Mouse (Mus musculus) erythroblast, adult 5-6 weeks (primary cell): ENCODE data around the gene Derl3. TPM values are rescaled to one million over a fixed set of nuclear protein-coding genes. Genes with fewer than 3 reads are reported as not detected.

Experiments
- ATAC-seq: replicated peaks from 2 replicates; pipeline ENCODE4 v1.8.0; 2016; ENCODE audit warnings: moderate number of reproducible peaks, mild to moderate bottlenecking, moderate TSS enrichment, inconsistent platforms; ENCODE audit not compliant: poor library complexity, low FRiP score, severe bottlenecking
- total RNA-seq, 2 experiments: library from RNA; stranded (forward) in 1 of 2; stranded (reverse) in 1 of 2; fragments of 150-400 nt in 1 of 2; fragments of 200-764, 138-1000 nt in 1 of 2; gene quantifications; 2 replicates each; pipeline versions ENCODE4 v1.2.3 to v1.2.4; 2015 to 2017; ENCODE audit warnings: low replicate concordance in 2 of 2

Derl3 gene
- total RNA-seq, 2 experiments from 2014 or later, result not detected

GRCm38 (mm10) chr10:75937851-75938643 is 44.8 kb downstream of the Derl3 start:
- peak; percentile 56 for ATAC-seq

- peak; percentile 82 for ATAC-seq
Observed at GRCm38 (mm10) chr10:75939481-75940234, 46.4 kb downstream of the Derl3 start.

- ATAC-seq, result no peak
Observed at GRCm38 (mm10) chr10:75940520-75940919, 47.3 kb downstream of the Derl3 start, which contains the start of gene Gm867. Gene Gm867, minus strand, starts transcription at chr10:75940672.

- no peak for ATAC-seq
Observed at GRCm38 (mm10) chr10:75941042-75941824, 48.0 kb downstream of the Derl3 start.

GRCm38 (mm10) chr10:75942736-75943477 is 49.7 kb downstream of the Derl3 start, which contains the start of gene Vpreb3:
Gene Vpreb3, plus strand, starts transcription at chr10:75943057.
- ATAC-seq, result no peak

GRCm38 (mm10) chr10:75944066-75944772 is 51.0 kb downstream of the Derl3 start:
- no peak for ATAC-seq

GRCm38 (mm10) chr10:75945213-75945612 is 52.0 kb downstream of the Derl3 start:
- no peak for ATAC-seq

Other genes starting within 250 kb of the Derl3 start
- 1.7 and 5.2 TPM in 2 replicates for gene Susd2, start 249.4 kb upstream of the Derl3 start, total RNA-seq (2015; ENCODE audit: low replicate concordance)
- 3.8 and 4.0 TPM in 2 replicates for gene Susd2, start 249.4 kb upstream of the Derl3 start, total RNA-seq (2017; ENCODE audit: low replicate concordance)
- 133 and 187 TPM in 2 replicates for gene Cabin1, start 129.1 kb upstream of the Derl3 start, total RNA-seq (2015; ENCODE audit: low replicate concordance)
- 246 and 264 TPM in 2 replicates for gene Cabin1, start 129.1 kb upstream of the Derl3 start, total RNA-seq (2017; ENCODE audit: low replicate concordance)
- gene Ddt, start 120.0 kb upstream of the Derl3 start, total RNA-seq (2015; ENCODE audit: low replicate concordance), result 5.4 TPM in 1 of 2 replicates, not detected in the other
- 4.6 and 5.0 TPM in 2 replicates for gene Ddt, start 120.0 kb upstream of the Derl3 start, total RNA-seq (2017; ENCODE audit: low replicate concordance)
- not detected in 2 replicates for gene Gm20441, start 112.5 kb upstream of the Derl3 start, total RNA-seq (2015; ENCODE audit: low replicate concordance)
- gene Gm20441, start 112.5 kb upstream of the Derl3 start, total RNA-seq (2017; ENCODE audit: low replicate concordance), result not detected in 2 replicates
- 0.42 TPM in 1 of 2 replicates, not detected in the other for gene Gstt3, start 112.0 kb upstream of the Derl3 start, total RNA-seq (2015; ENCODE audit: low replicate concordance)
- gene Gstt3, start 112.0 kb upstream of the Derl3 start, total RNA-seq (2017; ENCODE audit: low replicate concordance), result 0.51 TPM in 1 of 2 replicates, not detected in the other
- 6.3 and 24.0 TPM in 2 replicates for gene Gstt1, start 94.8 kb upstream of the Derl3 start, total RNA-seq (2015; ENCODE audit: low replicate concordance)
- 4.1 and 6.8 TPM in 2 replicates for gene Gstt1, start 94.8 kb upstream of the Derl3 start, total RNA-seq (2017; ENCODE audit: low replicate concordance)
- gene Gstt4, start 70.9 kb upstream of the Derl3 start, total RNA-seq (2015; ENCODE audit: low replicate concordance), result not detected in 2 replicates
- gene Gstt4, start 70.9 kb upstream of the Derl3 start, total RNA-seq (2017; ENCODE audit: low replicate concordance), result 0.84 TPM in 1 of 2 replicates, not detected in the other
- gene Gstt2, start 56.0 kb upstream of the Derl3 start, total RNA-seq (2015; ENCODE audit: low replicate concordance), result 7.9 and 8.8 TPM in 2 replicates
- gene Gstt2, start 56.0 kb upstream of the Derl3 start, total RNA-seq (2017; ENCODE audit: low replicate concordance), result 2.4 and 11.0 TPM in 2 replicates
- 47.2 and 79.7 TPM in 2 replicates for gene Mif, start 33.2 kb upstream of the Derl3 start, total RNA-seq (2015; ENCODE audit: low replicate concordance)
- gene Mif, start 33.2 kb upstream of the Derl3 start, total RNA-seq (2017; ENCODE audit: low replicate concordance), result 48.1 and 65.8 TPM in 2 replicates
- gene Smarcb1, start 28.2 kb downstream of the Derl3 start, total RNA-seq (2015; ENCODE audit: low replicate concordance), result 9.4 and 16.9 TPM in 2 replicates
- 15.7 and 16.7 TPM in 2 replicates for gene Smarcb1, start 28.2 kb downstream of the Derl3 start, total RNA-seq (2017; ENCODE audit: low replicate concordance)
- 33.2 and 46.5 TPM in 2 replicates for gene Chchd10, start 39.7 kb downstream of the Derl3 start, total RNA-seq (2015; ENCODE audit: low replicate concordance)
- 27.2 and 33.2 TPM in 2 replicates for gene Chchd10, start 39.7 kb downstream of the Derl3 start, total RNA-seq (2017; ENCODE audit: low replicate concordance)
- gene Mmp11, start 43.1 kb downstream of the Derl3 start, total RNA-seq (2015; ENCODE audit: low replicate concordance), result not detected in 2 replicates
- 1.1 TPM in 1 of 2 replicates, not detected in the other for gene Mmp11, start 43.1 kb downstream of the Derl3 start, total RNA-seq (2017; ENCODE audit: low replicate concordance)
- 91.3 and 110 TPM in 2 replicates for gene Gm867, start 47.3 kb downstream of the Derl3 start, total RNA-seq (2015; ENCODE audit: low replicate concordance)
- gene Gm867, start 47.3 kb downstream of the Derl3 start, total RNA-seq (2017; ENCODE audit: low replicate concordance), result 27.6 and 34.8 TPM in 2 replicates
- not detected in 2 replicates for gene Vpreb3, start 49.6 kb downstream of the Derl3 start, total RNA-seq (2015; ENCODE audit: low replicate concordance)
- gene Vpreb3, start 49.6 kb downstream of the Derl3 start, total RNA-seq (2017; ENCODE audit: low replicate concordance), result not detected in 2 replicates
- gene Gm5134, start 61.1 kb downstream of the Derl3 start, total RNA-seq (2015; ENCODE audit: low replicate concordance), result not detected in 2 replicates
- 1.3 TPM in 1 of 2 replicates, not detected in the other for gene Gm5134, start 61.1 kb downstream of the Derl3 start, total RNA-seq (2017; ENCODE audit: low replicate concordance)
- gene Zfp280b, start 139.2 kb downstream of the Derl3 start, total RNA-seq (2015; ENCODE audit: low replicate concordance), result 0.63 and 2.7 TPM in 2 replicates
- gene Zfp280b, start 139.2 kb downstream of the Derl3 start, total RNA-seq (2017; ENCODE audit: low replicate concordance), result 1.8 and 2.2 TPM in 2 replicates
- gene Slc5a4b, start 217.5 kb downstream of the Derl3 start, total RNA-seq (2015; ENCODE audit: low replicate concordance), result not detected in 2 replicates
- 0.51 TPM in 1 of 2 replicates, not detected in the other for gene Slc5a4b, start 217.5 kb downstream of the Derl3 start, total RNA-seq (2017; ENCODE audit: low replicate concordance)